Mouse (Mus musculus): ENCODE data around the gene Padi3. TPM values are rescaled to one million over a fixed set of nuclear protein-coding genes. Genes with fewer than 3 reads are reported as not detected.

Gene Padi3
- total RNA-seq, 2 experiments from 2014 or later = not detected

- DNase-seq (ENCODE audit: extremely low spot score in 1 of 2, low spot score in 2 of 2) = peak in 1 of 2 experiments; percentile 37
- intact Hi-C loops (cut with DNase I) = no loop called here
Observed at GRCm38 (mm10) chr4:140750328-140750727, 60.1 kb downstream of the Padi3 start.

GRCm38 (mm10) chr4:140747978-140748377 is 62.5 kb downstream of the Padi3 start:
- no peak for DNase-seq (ENCODE audit: extremely low spot score in 1 of 2, low spot score in 2 of 2)
- intact Hi-C loops (cut with DNase I) = no loop called here

GRCm38 (mm10) chr4:140744654-140745053 is 65.8 kb downstream of the Padi3 start:
- intact Hi-C loops (cut with DNase I) = no loop called here
- DNase-seq (ENCODE audit: extremely low spot score in 1 of 2, low spot score in 2 of 2) = peak in 1 of 2 experiments; percentile 57

- DNase-seq (ENCODE audit: extremely low spot score in 1 of 2, low spot score in 2 of 2) = no peak
- intact Hi-C loops (cut with DNase I) = no loop called here
Observed at GRCm38 (mm10) chr4:140743086-140743485, 67.4 kb downstream of the Padi3 start.

- DNase-seq (ENCODE audit: extremely low spot score in 1 of 2, low spot score in 2 of 2) = no peak
- intact Hi-C loops (cut with DNase I) = no loop called here
Observed at GRCm38 (mm10) chr4:140742543-140742942, 67.9 kb downstream of the Padi3 start, which contains the start of gene Padi6. Padi6 (minus strand) TSS chr4:140742643.

GRCm38 (mm10) chr4:140741401-140741800 is 69.0 kb downstream of the Padi3 start:
- no peak for DNase-seq (ENCODE audit: extremely low spot score in 1 of 2, low spot score in 2 of 2)
- intact Hi-C loops (cut with DNase I) = no loop called here

GRCm38 (mm10) chr4:140740655-140741054 is 69.8 kb downstream of the Padi3 start:
- intact Hi-C loops (cut with DNase I) = no loop called here
- no peak for DNase-seq (ENCODE audit: extremely low spot score in 1 of 2, low spot score in 2 of 2)

Other genes with a start within 250 kb of the Padi3 start
- 10 to 100 TPM; 47.9 to 51.6 TPM for gene Arhgef10l, start 144.6 kb downstream of the Padi3 start, total RNA-seq (2021)
- 10 to 100 TPM; 51.8 to 51.9 TPM for gene Rcc2, start 110.1 kb downstream of the Padi3 start, total RNA-seq (2021)
- under 1 TPM; 0.49 to 0.87 TPM for gene Padi6, start 68.0 kb downstream of the Padi3 start, total RNA-seq (2021)
- gene Padi4, start 36.4 kb downstream of the Padi3 start, total RNA-seq (2021) = not detected
- gene Padi1, start 35.1 kb upstream of the Padi3 start, total RNA-seq (2021) = under 1 TPM; 0.11 to 0.14 TPM
- 1 to 10 TPM; 3.3 to 4.9 TPM for gene Padi2, start 95.7 kb upstream of the Padi3 start, total RNA-seq (2021)
- gene Sdhb, start 150.6 kb upstream of the Padi3 start, total RNA-seq (2021) = 100 to 1,000 TPM; 197 to 203 TPM
- gene Atp13a2, start 176.2 kb upstream of the Padi3 start, total RNA-seq (2021) = 100 to 1,000 TPM; 241 to 250 TPM
- 10 to 100 TPM in 1 of 2 experiments, 1 to 10 TPM in 1; 9.3 to 14.8 TPM for gene Mfap2, start 199.8 kb upstream of the Padi3 start, total RNA-seq (2021)
- 10 to 100 TPM; 44.5 to 45.2 TPM for gene Crocc, start 249.9 kb upstream of the Padi3 start, total RNA-seq (2021)

Data from left cerebral cortex, postnatal 10 days (tissue).